Mouse (Mus musculus) mouse trophoblast stem cell (cell line): Measurements from ENCODE around the gene Msrb3.

Source experiments
- in situ Hi-C, 2 experiments: fragments of 300-500 bp; cut with MseI, MboI; formaldehyde crosslinking; loops; 2 replicates in 1 of 2; 3 replicates in 1 of 2; pipeline ENCODE4 v1.15.1; 2025

The Msrb3 gene

GRCm38 (mm10) chr10:120898785-120899762 is at the start of gene Msrb3:
Msrb3 (minus strand) TSS chr10:120899101.
- in situ Hi-C loops: no loop called here

GRCm38 (mm10) chr10:120948461-120948860 is 49.6 kb upstream of the Msrb3 start:
- in situ Hi-C loops: no loop called here

DNA sequence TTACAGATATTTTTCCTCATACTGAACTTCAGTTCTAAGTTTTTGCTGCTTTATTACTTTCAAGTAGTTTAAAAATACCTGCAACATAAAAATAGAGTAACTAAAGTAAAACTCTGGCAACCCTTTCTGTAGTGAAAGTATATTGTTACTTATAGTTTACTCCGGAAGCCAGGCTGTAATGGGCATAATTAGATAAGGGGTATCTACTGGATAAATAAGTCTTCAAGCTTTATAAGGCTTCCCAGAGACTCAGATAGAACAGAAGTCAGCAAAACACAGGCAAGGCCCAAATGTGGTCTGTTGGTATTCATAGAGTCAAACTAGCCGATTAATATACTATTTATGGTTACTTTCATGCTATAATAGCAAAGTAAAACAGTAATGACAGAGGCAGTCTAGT is 48.9 kb upstream of the Msrb3 start:
- in situ Hi-C loops: no loop called here

- in situ Hi-C loops: no loop called here
These were observed 47.9 kb upstream of the Msrb3 start for GRCm38 (mm10) chr10:120946847-120947246.

DNA sequence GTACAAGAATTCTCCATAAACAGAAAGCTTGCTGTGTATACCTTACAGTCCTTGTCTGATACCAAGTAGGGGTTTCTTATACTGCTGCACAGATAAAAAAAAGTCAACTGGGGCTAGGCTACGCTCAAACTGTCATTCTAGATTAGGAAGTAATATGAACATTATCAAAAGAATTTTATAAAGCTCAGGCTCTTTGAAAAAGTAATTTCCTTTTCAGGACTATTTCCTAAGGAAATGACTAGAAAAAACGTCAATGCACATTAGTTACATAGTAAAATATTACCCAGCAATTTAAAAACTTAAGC is 40.0 kb upstream of the Msrb3 start:
- in situ Hi-C loops: loop anchor here (10.0 kb wide), 1 partner anchor 96 kb away; the partner anchor contains the start of gene Wif1 (in 2 of the 2)

DNA sequence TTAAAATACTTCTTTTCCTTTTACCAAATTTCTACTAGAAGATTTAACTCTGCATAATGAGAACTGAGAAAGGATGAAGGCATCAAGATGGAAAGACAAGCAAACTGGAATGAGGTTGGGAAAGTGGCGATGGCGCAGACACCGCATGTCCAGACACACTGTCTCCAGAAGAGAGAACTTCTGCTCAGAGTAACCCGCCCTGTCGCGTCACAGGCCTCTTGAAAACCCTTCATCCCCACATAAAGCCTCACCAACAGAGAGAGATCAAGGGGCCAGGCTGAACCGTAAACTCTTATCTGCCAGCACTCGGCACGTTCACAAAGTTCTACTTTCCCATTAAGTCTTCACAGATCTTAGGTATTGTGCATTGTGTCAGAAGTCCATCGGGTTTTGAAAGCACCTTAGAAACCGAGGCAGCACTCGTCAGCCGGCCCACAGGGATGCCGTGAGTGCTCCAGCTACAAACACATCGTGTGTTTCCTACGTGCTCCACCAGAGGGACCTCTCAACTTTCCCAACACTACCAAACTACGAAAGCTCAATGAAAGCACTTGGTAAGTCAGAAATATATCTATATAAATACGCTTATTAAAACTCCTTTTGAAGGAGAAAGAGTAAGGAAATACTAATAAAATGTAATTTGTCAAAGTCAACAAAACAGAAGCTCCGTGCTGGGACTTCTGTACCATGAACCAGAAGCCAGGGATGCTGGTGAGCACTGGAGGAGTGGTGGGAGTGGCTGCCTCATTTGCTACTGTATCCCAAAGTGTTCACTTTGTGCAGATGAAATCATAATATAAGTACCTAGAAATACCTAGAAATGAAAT is 39.4 kb upstream of the Msrb3 start:
- in situ Hi-C loops: loop anchor here (10.0 kb wide), 1 partner anchor 97 kb away; the partner anchor contains the start of gene Wif1 (in 2 of the 2)

- in situ Hi-C loops: no loop called here
These were observed 30.6 kb upstream of the Msrb3 start for GRCm38 (mm10) chr10:120929536-120929935.

DNA sequence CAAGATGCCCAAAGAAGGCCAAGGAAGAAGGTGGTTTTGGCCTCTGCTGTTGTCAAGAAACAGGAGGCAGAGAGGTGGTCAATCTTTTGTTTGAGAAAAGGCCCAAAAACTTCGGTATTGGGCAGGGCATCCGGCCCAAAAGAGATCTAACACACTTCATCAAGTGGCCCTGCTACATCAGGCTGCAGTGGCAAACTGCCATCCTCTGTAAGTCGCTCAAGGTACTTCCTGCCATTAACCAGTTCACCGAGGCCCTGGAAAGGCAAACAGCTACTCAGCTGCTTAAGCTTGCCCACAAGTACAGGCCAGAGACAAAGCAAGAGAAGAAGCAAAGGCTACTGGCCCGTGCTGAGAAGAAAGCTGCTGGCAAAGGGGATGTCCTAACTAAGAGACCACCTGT is 29.3 kb upstream of the Msrb3 start:
- in situ Hi-C loops: no loop called here

DNA sequence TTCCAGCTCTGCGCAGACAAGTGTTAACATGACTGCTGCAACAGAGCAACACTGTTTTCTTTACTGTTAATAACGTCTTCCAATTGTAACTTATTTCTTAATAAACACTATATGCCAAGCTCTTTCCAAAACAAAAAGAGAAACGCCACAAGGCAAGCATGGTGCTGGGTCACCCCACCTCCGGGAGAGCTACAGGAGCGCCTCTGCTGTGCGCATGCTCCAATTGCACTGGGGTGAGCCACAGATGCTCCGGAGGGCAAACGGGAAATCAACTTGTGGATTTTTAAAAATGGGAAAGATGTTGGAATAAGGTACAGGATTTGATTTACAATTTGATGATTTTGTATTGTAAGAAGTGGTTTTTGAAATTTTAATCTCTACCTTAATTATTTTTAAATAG is 27.3 kb upstream of the Msrb3 start:
- in situ Hi-C loops: no loop called here

DNA sequence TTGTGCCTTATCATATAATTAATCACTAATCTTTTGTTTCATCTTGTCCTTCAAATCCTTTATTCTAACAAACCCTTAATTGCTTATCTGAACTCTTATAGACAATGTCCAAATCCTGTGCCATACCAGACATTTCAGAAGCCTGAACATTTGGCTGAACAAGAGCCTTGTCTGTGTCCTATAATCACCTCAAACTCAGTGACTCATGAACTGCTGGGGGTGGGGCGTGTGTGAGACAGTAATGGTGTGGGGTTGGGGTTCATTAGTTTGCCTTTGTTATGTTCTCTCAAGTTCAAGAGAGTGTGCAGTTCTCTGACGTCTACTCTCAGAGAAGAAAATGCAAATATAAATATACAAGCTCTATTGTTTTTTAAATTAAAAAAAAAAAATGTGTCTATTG is 22.6 kb upstream of the Msrb3 start:
- in situ Hi-C loops: no loop called here

DNA sequence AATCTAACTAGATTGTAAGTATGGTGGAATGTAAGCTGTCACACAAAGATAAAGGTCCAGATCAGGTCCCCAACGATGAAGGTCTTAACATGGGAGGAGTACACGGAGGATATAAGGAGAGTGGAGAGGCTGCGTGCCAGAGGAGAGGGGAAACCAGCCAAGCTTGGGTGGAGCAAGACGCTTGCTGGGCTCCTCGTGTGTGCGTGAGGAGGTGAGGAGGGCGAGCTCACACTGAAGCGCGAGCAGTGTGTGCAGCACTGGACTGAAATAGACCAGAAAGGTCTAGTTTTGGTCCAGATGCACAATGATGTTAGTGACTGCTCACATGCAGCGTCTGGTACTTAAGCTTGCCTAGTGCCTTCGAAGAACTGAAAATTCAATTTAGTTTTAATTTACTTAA is 21.7 kb upstream of the Msrb3 start:
- in situ Hi-C loops: no loop called here

DNA sequence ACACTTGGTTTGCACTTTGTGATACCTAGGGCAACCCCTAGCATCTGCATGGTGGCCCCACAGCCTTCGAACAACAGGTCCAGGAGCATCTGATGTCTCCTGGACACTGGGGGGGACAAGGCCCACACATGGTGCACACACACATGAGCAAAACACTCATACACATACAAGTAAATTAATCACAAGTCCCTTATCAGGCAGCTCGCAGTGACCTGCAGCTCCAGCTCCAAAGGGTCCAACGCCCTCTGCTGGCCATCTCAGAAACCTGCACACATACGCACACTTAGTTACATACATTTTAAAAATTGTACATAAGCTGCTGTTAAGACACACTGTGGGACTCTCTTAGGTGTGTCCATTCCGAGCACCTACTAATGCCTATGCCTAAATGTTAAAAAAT is 17.3 kb upstream of the Msrb3 start:
- in situ Hi-C loops: loop anchor here in 1 of 2 experiments (10.0 kb wide), 1 partner anchor 109 kb away; no protein-coding TSS in a partner anchor

DNA sequence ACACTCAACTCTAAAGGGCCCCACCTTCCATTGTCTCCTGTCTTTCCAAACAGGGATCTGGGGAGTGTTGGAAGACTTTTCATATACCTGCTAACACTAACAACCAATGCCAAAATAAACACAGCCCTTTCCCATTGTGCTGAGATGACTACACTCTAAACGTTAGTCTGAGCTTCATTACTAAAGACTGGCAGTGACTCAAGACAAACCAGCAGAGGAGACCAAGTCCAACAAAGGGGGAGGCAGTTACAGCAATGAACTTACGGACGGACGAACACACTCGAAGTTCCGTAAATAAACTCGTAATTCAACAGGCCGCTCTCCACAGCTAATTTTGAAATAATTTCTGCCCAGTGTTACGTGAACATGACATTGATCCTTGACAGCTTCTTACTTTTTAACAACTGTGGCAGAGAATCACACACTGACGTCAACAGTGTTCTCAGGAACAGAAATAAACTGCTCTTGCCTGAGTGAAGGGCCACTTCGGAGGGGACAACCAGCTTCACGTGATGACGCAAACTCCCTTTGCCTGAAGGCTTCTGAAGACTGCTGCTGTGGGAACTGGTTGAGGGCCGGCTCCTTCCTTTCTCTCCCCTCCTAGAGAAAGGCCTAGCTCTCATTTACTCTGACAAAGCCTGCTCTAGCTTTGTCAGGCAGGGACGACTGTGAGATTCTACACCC is 16.2 kb upstream of the Msrb3 start:
- in situ Hi-C loops: loop anchor here in 1 of 2 experiments (10.0 kb wide), 1 partner anchor 110 kb away; no protein-coding TSS in a partner anchor

GRCm38 (mm10) chr10:120914286-120914685 is 15.4 kb upstream of the Msrb3 start:
- in situ Hi-C loops: loop anchor here in 1 of 2 experiments (10.0 kb wide), 1 partner anchor 111 kb away; no protein-coding TSS in a partner anchor

DNA sequence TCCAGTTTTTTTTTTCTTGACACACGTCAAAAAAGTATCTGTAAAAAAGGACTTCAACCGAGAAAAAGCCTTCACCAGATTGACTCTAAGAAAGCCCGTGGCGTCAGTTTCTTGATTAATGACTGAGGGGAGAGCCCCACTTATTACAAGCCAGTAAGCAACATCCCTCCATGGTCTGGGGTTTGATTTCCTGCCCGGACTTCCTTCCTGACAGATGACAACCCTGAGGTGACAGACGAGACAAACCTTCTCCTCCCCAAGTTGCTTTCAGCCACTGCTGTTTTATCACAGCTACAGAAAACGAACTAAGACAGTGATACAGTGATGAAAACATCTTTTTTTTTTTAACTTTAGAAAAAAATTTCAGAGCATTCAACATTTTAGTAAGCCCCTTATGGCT is 14.9 kb upstream of the Msrb3 start:
- in situ Hi-C loops: loop anchor here in 1 of 2 experiments (10.0 kb wide), 1 partner anchor 111 kb away; no protein-coding TSS in a partner anchor

DNA sequence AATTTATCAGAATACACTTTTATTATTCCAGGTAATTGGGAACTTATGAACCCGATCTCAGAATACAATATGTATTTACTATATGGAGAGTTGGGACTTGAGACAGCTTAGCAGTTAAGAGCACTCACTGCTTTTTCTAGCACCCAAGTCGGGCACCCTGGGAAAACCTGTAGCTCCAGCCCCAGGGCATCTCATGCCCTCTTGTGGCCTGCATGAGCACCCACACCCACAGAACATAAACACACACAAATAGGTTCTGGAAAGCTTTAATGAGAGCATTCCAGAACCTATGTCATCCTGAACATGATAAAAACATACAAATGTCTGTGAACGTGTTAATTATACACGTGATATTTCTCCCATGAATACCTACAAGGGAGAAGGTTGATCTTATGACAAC is 13.1 kb upstream of the Msrb3 start:
- in situ Hi-C loops: loop anchor here in 1 of 2 experiments (10.0 kb wide), 1 partner anchor 113 kb away; no protein-coding TSS in a partner anchor

GRCm38 (mm10) chr10:120908776-120909574 is 10.1 kb upstream of the Msrb3 start:
- in situ Hi-C loops: no loop called here

- in situ Hi-C loops: no loop called here
These were observed 5.8 kb upstream of the Msrb3 start for GRCm38 (mm10) chr10:120904676-120905075.

- in situ Hi-C loops: no loop called here
These were observed 5.1 kb upstream of the Msrb3 start for GRCm38 (mm10) chr10:120903843-120904468.

GRCm38 (mm10) chr10:120901746-120902145 is 2.8 kb upstream of the Msrb3 start:
- in situ Hi-C loops: no loop called here
